16 mouse cellular contexts compared by ENCODE assay signal in genomic region chr7:50410421-50410820, GRCm38 (mm10).
"Had no signal": no experiment of that assay in that cellular context is flagged by ENCODE, and none has a peak within 500 bp of the region (broad histone marks: within the 10 kb centered on the region; RNA-seq: fewer than 3 reads in every experiment).

No protein-coding gene starts in this region.

- H3K9me3 ChIP-seq: limb, embryonic 15.5 days; lung, embryonic 15.5 days had no signal

- H3K4me3 ChIP-seq: layer of hippocampus, adult 2 months; limb, embryonic 15.5 days; lung, embryonic 15.5 days had no signal

- H3K27ac ChIP-seq: kidney, postnatal 0 days; layer of hippocampus, adult 2 months; limb, embryonic 15.5 days; liver, embryonic 14.5 days; lung, embryonic 15.5 days had no signal

- DNase-seq: kidney, adult 2 months; kidney, postnatal 25 days; layer of hippocampus, adult 9-11 months; liver, postnatal 0 days; lung, postnatal 14 days; lung, postnatal 4 days; thymus, adult 2 months; thymus, postnatal 14 days; thymus, postnatal 4 days had no signal

- H3K36me3 ChIP-seq: limb, embryonic 15.5 days; lung, embryonic 15.5 days had no signal

- H3K4me2 ChIP-seq: limb, embryonic 15.5 days; liver, embryonic 11.5 days; lung, embryonic 15.5 days had no signal

- H3K4me1 ChIP-seq: limb, embryonic 15.5 days; lung, embryonic 15.5 days had no signal

- H3K27me3 ChIP-seq: limb, embryonic 15.5 days; lung, embryonic 15.5 days had no signal

- H3K9ac ChIP-seq: limb, embryonic 15.5 days; liver, embryonic 14.5 days; liver, postnatal 0 days; lung, embryonic 15.5 days had no signal

- ATAC-seq: intestine, postnatal 0 days; liver, postnatal 0 days had no signal
